Mouse (Mus musculus) brain, embryonic 14.5 days (tissue): ENCODE data around the gene Gnmt. TPM values are rescaled to one million over a fixed set of nuclear protein-coding genes. Genes with fewer than 3 reads are reported as not detected.

Experiments used
- DNase-seq: peaks from one replicate; pipeline ENCODE4 v3.0.0-alpha.2; 2011; ENCODE audit warnings: low read depth
- CTCF ChIP-seq: fragments of 200-500 bp; IDR thresholded peaks from 2 replicates; pipeline ENCODE4 v1.5.1; 2012; ENCODE audit warnings: inconsistent platforms, mild to moderate bottlenecking, moderate library complexity, borderline replicate concordance; ENCODE audit not compliant: insufficient read depth, insufficient read length; ENCODE audit errors: extremely low read depth
- POLR2A ChIP-seq: fragments of 200-500 bp; IDR thresholded peaks from 2 replicates; pipeline ENCODE4 v1.6.1; 2012; ENCODE audit warnings: mild to moderate bottlenecking, inconsistent platforms, borderline replicate concordance; ENCODE audit not compliant: poor library complexity, insufficient read depth, insufficient read length, severe bottlenecking; ENCODE audit errors: extremely low read depth
- polyA plus RNA-seq: library from polyadenylated mRNA; depleted of rRNA; stranded (reverse); fragments of >200 nt; gene quantifications from 2 replicates; pipeline ENCODE4 v1.2.3, GENCODE M21; 2012; rRNA removed

Gnmt gene
- polyA plus RNA-seq, 1 experiment: 1.5 TPM

DNA sequence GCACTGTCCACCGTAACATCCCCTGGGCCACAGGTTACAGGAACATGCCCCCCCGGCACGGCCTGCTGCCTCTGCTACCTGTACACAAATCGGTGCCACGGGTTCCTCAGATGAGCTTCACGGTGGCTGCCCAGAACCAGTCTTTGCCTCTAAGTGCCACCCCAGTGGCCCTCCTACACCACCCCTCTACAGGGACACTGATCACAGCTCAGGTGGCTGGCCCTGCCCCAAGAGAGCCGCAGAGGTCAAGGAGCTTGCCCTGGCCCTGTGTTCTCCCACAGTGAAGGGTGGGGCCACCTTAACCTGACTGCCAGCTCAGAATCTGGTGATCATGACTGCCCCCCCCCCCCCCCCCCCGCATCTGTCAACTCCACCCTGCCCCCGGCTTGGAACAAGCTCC, 50.6 kb downstream of the Gnmt start, which contains the start of gene Mea1:
TSS of gene Mea1 (plus strand) at position 378 of the 400 bp plus-strand sequence.
- TF ChIP-seq POLR2A: no peak
- no peak for TF ChIP-seq CTCF
- DNase-seq: no peak

Other genes with a start within 250 kb of the Gnmt start
- 22.1 and 35.4 TPM in 2 replicates for gene Ttbk1, start 241.5 kb downstream of the Gnmt start, polyA plus RNA-seq
- gene Dnph1, start 232.5 kb downstream of the Gnmt start, polyA plus RNA-seq: 17.6 and 25.7 TPM in 2 replicates
- 37.5 and 50.4 TPM in 2 replicates for gene Cul9, start 182.8 kb downstream of the Gnmt start, polyA plus RNA-seq
- 83.2 and 87.6 TPM in 2 replicates for gene Srf, start 173.0 kb downstream of the Gnmt start, polyA plus RNA-seq
- 22.9 and 38.7 TPM in 2 replicates for gene Ptk7, start 99.7 kb downstream of the Gnmt start, polyA plus RNA-seq
- gene Klc4, start 83.1 kb downstream of the Gnmt start, polyA plus RNA-seq: 30.0 and 34.5 TPM in 2 replicates
- gene Mrpl2, start 82.9 kb downstream of the Gnmt start, polyA plus RNA-seq: 47.2 and 53.1 TPM in 2 replicates
- 69.4 and 88.5 TPM in 2 replicates for gene Cul7, start 78.8 kb downstream of the Gnmt start, polyA plus RNA-seq
- 36.7 and 37.2 TPM in 2 replicates for gene Rrp36, start 54.8 kb downstream of the Gnmt start, polyA plus RNA-seq
- 141 and 144 TPM in 2 replicates for gene Mea1, start 50.4 kb downstream of the Gnmt start, polyA plus RNA-seq
- 169 and 175 TPM in 2 replicates for gene Klhdc3, start 48.3 kb downstream of the Gnmt start, polyA plus RNA-seq
- 112 and 114 TPM in 2 replicates for gene Ppp2r5d, start 24.1 kb downstream of the Gnmt start, polyA plus RNA-seq
- 46.7 and 58.5 TPM in 2 replicates for gene Pex6, start 17.7 kb downstream of the Gnmt start, polyA plus RNA-seq
- 55.2 and 55.9 TPM in 2 replicates for gene Cnpy3, start 23.0 kb upstream of the Gnmt start, polyA plus RNA-seq
- 0.08 and 0.11 TPM in 2 replicates for gene Ptcra, start 34.5 kb upstream of the Gnmt start, polyA plus RNA-seq
- 56.6 and 101 TPM in 2 replicates for gene 2310039H08Rik, start 43.5 kb upstream of the Gnmt start, polyA plus RNA-seq
- 63.2 and 68.7 TPM in 2 replicates for gene Rpl7l1, start 53.5 kb upstream of the Gnmt start, polyA plus RNA-seq
- 13.5 and 24.9 TPM in 2 replicates for gene Bicral, start 129.3 kb upstream of the Gnmt start, polyA plus RNA-seq
- gene Tbcc, start 161.5 kb upstream of the Gnmt start, polyA plus RNA-seq: 33.7 and 40.8 TPM in 2 replicates
- 0.03 TPM in 1 of 2 replicates, not detected in the other for gene Prph2, start 181.3 kb upstream of the Gnmt start, polyA plus RNA-seq